Mouse (Mus musculus): ENCODE measurements around the gene Maml2.

GRCm38 (mm10) chr9:13690321-13690720 is 392.6 kb downstream of the Maml2 start:
- TF ChIP-seq CTCF (conservative IDR thresholded peaks at IDR 0.05; ENCODE audit: low read length) (no peak), POU5F1 (IDR thresholded peaks at IDR 0.05; ENCODE audit: borderline replicate concordance, low read length) (no peak), NANOG (IDR thresholded peaks at IDR 0.05; ENCODE audit: borderline replicate concordance, low read length) (peak; percentile 56; the same call in 1 of the 2 replicates)

Measured in E14TG2a.4 (cell line).